Mouse (Mus musculus) monocyte, adult 2 months (primary cell): Measurements from ENCODE around the gene Maff.
A peak's percentile ranks its signal among the peaks of the same experiment; 100 is the strongest.

Experiments used
- DNase-seq, 2 experiments: peaks; one replicate each; pipeline ENCODE4 v3.0.0; 2022; ENCODE audit warnings: low spot score in 2 of 2, low read depth in 1 of 2

Gene Maff

GRCm38 (mm10) chr15:79392527-79392926, 46.1 kb downstream of the Maff start:
- DNase-seq = no peak

- DNase-seq = no peak
Measured at GRCm38 (mm10) chr15:79393101-79393500, 46.7 kb downstream of the Maff start.

- no peak for DNase-seq
Measured at GRCm38 (mm10) chr15:79394842-79395241, 48.4 kb downstream of the Maff start.

- no peak for DNase-seq
Measured at GRCm38 (mm10) chr15:79395281-79395680, 48.9 kb downstream of the Maff start.

- no peak for DNase-seq
Measured at GRCm38 (mm10) chr15:79396736-79397135, 50.3 kb downstream of the Maff start.

GRCm38 (mm10) chr15:79399231-79400052, 53.0 kb downstream of the Maff start:
- no peak for DNase-seq

GRCm38 (mm10) chr15:79400134-79400974, 53.9 kb downstream of the Maff start:
- DNase-seq = peak in 1 of 2 experiments; percentile 37

- no peak for DNase-seq
Measured at GRCm38 (mm10) chr15:79400975-79401365, 54.5 kb downstream of the Maff start.

GRCm38 (mm10) chr15:79402176-79402575, 55.8 kb downstream of the Maff start:
- DNase-seq = no peak

- peak in 1 of 2 experiments; percentile 78 for DNase-seq
Measured at GRCm38 (mm10) chr15:79402836-79403762, 56.7 kb downstream of the Maff start, which contains the start of gene Tmem184b. Tmem184b (minus strand) TSS chr15:79403569.

- no peak for DNase-seq
Measured at GRCm38 (mm10) chr15:79403763-79404210, 57.4 kb downstream of the Maff start.

GRCm38 (mm10) chr15:79404277-79404676, 57.9 kb downstream of the Maff start:
- DNase-seq = no peak

GRCm38 (mm10) chr15:79406564-79406963, 60.1 kb downstream of the Maff start:
- DNase-seq = no peak
